Mouse (Mus musculus) forebrain, embryonic 11.5 days (tissue): ENCODE measurements around the gene Engase. TPM values are rescaled to one million over a fixed set of nuclear protein-coding genes. Genes with fewer than 3 reads are reported as not detected.

Source experiments
- ATAC-seq: fragments of 200-750 bp; cut with Nextera tagmentation; replicated peaks from 2 replicates; pipeline ENCODE4 v1.8.0; 2017; ENCODE audit warnings: moderate TSS enrichment; ENCODE audit not compliant: low FRiP score
- DNase-seq: peaks from one replicate; pipeline ENCODE4 v3.0.0-alpha.2; 2017; ENCODE audit warnings: low spot score
- H3K27ac ChIP-seq: fragments of 300-500 bp; sonication (generic); 2 replicates; pipeline ENCODE4 v1.5.1; 2014; ENCODE audit warnings: low read depth, low read length
- H3K27me3 ChIP-seq: fragments of 300-500 bp; sonication (generic); 2 replicates; pipeline ENCODE4 v1.6.1; 2014; ENCODE audit warnings: mild to moderate bottlenecking, low read length, mixed read lengths; ENCODE audit not compliant: control insufficient read depth, insufficient read depth
- H3K36me3 ChIP-seq: fragments of 300-500 bp; sonication (generic); 2 replicates; pipeline ENCODE4 v1.6.1; 2014; ENCODE audit warnings: mild to moderate bottlenecking, low read length, moderate library complexity, mixed read lengths; ENCODE audit not compliant: control insufficient read depth, insufficient read depth
- H3K4me1 ChIP-seq: fragments of 300-500 bp; sonication (generic); replicated peaks from 2 replicates; pipeline ENCODE4 v1.6.1; 2014; ENCODE audit warnings: low read length, mixed read lengths; ENCODE audit not compliant: control insufficient read depth, insufficient read depth
- H3K4me2 ChIP-seq: fragments of 300-500 bp; sonication (generic); 2 replicates; pipeline ENCODE4 v1.6.1; 2014; ENCODE audit warnings: low read depth, mild to moderate bottlenecking, low read length, moderate library complexity, mixed read lengths; ENCODE audit not compliant: severe bottlenecking
- H3K4me3 ChIP-seq: fragments of 300-500 bp; sonication (generic); 2 replicates; pipeline ENCODE4 v1.5.1; 2014; ENCODE audit warnings: low read depth, low read length
- H3K9ac ChIP-seq: fragments of 300-500 bp; sonication (generic); 2 replicates; pipeline ENCODE4 v1.6.1; 2014; ENCODE audit warnings: low read length
- H3K9me3 ChIP-seq: fragments of 300-500 bp; sonication (generic); 2 replicates; pipeline ENCODE4 v1.6.1; 2016; ENCODE audit warnings: low read length, mixed read lengths; ENCODE audit not compliant: control insufficient read depth
- WGBS: fragments of 180-500 bp; shearing (Covaris S2); extraction: QIAGEN DNeasy Blood & Tissue Kit; methylation state at CpG from one replicate; pipeline ENCODE4 v1.1.7; 2014; 5-methylcytosine and 5-hydroxymethylcytosine counted together
- polyA plus RNA-seq: library from polyadenylated mRNA; unstranded; fragments of >200 nt; fragmentation: Nextera tagmentation; extraction: Ambion mirVana; gene quantifications from 2 replicates; pipeline ENCODE4 v1.2.1, GENCODE M21; 2014

The Engase gene
- polyA plus RNA-seq, 1 experiment from 2014 or later: 10.6 TPM

DNA sequence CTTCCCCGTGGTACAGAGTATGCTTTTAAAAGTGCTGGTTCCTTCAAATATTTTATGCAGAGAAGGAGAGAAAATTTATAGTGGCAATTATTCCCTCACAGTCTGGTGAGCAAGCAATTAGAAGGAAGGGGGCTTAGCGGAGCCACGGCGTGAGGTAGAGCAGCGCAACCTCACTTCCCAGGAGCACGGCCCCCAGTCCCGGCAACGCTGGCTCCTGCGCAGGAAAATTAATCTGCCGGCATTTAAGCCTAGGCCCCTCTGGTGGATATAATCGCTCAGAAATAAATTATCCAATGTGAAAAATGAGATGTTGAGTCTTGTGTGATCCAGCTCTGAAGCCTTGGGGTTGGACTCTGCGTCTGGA, 12.3 kb downstream of the Engase start:
- Histone ChIP-seq H3K36me3 (no peaks in the 10 kb centered on the region), H3K27ac (no peak overlapping the region), H3K4me1 (no peaks in the 10 kb centered on the region; the same call in none of the 2 replicates), H3K4me2 (no peak overlapping the region), H3K27me3 (no peaks in the 10 kb centered on the region), H3K4me3 (no peak overlapping the region), H3K9me3 (no peaks in the 10 kb centered on the region), H3K9ac (no peak overlapping the region)
- no peak for DNase-seq
- no peak for ATAC-seq
- 86% methylated on average over 12 of the region's 12 CpGs for WGBS

DNA sequence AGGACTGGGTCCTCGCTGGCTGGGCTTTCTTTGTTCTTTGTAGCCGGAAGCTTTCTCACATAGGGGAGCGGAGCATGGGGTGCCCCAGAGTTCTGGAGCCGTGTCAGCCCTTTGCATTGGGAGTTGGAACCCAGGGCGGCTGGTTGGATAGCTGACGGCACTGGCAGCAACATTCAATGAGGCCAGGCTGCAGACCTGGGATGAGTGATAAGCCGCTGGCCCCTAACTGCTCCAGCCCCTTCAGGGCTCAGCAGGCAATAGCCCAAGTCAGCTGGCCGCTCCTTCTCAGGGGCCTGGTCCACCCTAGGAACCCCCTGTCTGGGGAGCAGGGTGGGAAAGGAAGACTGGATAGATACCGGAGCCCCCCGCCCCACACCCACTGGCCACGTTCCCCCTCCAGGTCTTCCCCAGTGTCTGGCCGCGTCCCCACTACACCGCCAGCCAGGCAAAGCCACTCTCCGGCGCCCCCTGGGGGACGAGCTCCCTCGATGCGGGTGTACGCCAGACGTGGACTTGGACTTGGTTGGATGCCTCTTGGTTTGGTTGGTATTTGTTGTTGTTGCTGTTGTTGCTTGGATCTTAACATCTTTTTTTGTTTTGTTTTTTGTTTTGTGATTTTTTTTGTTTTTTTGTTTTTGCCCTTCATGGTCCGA, 14.1 kb downstream of the Engase start:
- ATAC-seq (0 out of 2 replicates have a peak, but pooled peaks have one; percentile 58), DNase-seq (peak; percentile 93)
- no peaks in the 10 kb centered on the region for H3K36me3 ChIP-seq
- H3K27me3 ChIP-seq: no peaks in the 10 kb centered on the region
- no peak overlapping the region for H3K27ac ChIP-seq
- H3K4me2 ChIP-seq: peak overlapping the region; percentile 34
- peak overlapping the region; percentile 44; the same call in 1 of the 2 replicates for H3K9ac ChIP-seq
- H3K9me3 ChIP-seq: no peaks in the 10 kb centered on the region
- peak overlapping the region; percentile 10; the same call in 1 of the 2 replicates for H3K4me3 ChIP-seq
- 22% methylated on average over 22 of the region's 22 CpGs for WGBS
- H3K4me1 ChIP-seq: no peaks in the 10 kb centered on the region; the same call in none of the 2 replicates

DNA sequence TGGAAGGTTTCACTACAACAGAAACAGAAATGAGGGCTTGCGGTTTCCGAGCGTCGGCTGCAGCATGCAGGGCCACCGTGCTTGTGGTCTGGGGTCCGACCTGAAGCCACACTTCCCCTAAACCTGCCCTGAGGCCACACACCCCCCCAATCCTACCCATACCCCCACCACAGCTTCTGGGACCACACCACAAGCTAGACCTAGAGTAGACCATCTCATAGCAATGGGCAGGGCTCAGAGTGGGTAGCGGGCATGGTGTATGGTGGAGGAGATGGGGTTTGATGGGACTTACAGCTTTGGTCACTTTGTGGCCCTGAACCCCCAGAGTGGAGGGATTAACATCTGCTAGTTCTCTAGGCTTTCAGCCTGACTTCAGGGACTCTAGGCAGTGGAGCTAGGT, 14.6 kb downstream of the Engase start:
- H3K27me3 ChIP-seq: no peaks in the 10 kb centered on the region
- DNase-seq (no peak), ATAC-seq (no peak)
- no peaks in the 10 kb centered on the region; the same call in none of the 2 replicates for H3K4me1 ChIP-seq
- H3K4me3 ChIP-seq: no peak overlapping the region
- H3K4me2 ChIP-seq: no peak overlapping the region
- H3K36me3 ChIP-seq: no peaks in the 10 kb centered on the region
- no peak overlapping the region for H3K9ac ChIP-seq
- no peaks in the 10 kb centered on the region for H3K9me3 ChIP-seq
- H3K27ac ChIP-seq: no peak overlapping the region
- WGBS: 87% methylated on average over 7 of the region's 7 CpGs

DNA sequence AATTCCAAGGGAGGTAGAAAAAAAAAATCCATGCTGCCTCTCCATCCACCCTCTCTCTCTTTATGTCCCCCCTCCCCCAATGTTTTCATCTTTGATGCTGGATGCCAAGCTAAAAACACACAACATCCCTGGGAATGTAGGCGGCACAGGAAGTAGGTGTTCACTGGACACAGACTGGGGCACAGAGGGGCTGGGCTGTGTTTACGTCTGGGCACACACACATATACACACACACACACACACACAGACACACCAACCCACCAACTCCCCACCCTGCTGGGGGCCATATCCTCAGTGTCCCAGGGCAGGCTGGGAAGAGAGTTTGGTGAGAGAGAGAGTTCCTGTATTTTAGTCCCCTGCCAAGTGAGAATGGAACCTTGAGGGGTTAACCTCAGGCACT, 16.8 kb downstream of the Engase start:
- ATAC-seq: no peak
- WGBS: 92% methylated on average over 2 of the region's 2 CpGs

DNA sequence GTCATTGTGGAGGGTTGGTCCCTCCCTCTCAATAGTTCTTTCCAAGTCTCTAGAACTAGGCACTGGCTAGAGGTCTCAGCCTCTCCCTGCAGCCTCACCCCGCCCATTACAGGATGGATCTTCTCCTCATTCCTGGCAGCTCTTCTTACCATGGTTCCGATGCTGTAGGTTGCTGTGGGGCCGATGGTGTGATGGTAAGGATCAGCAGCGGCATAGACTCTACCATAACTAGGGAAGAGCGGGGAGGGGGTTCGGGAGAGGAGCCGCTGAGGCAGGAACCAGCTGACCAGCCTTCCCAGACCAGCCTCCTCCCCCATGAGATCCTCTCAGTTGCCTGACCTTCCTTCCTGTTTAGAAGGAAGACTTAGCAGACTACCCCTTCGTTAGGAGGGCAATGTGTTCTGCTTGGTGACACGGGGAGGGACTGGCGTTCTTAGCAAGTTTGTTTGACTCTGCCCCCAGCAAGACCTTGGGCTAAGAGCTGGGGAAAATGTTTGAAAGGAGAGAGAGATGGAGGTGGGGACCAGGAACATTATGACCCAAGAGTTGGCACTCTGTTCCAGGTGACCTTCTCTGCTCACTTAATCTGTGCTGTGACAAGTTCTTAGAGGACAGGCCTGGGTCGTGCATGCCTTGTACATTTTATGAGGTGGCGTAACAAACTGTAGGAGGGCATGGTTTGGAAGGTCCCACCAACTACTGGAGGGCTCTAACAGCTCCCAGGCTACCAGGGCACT, 17.5 kb downstream of the Engase start:
- no peaks in the 10 kb centered on the region; the same call in none of the 2 replicates for H3K4me1 ChIP-seq
- no peak overlapping the region for H3K4me2 ChIP-seq
- DNase-seq (no peak), ATAC-seq (no peak)
- H3K27me3 ChIP-seq: no peaks in the 10 kb centered on the region
- no peak overlapping the region for H3K27ac ChIP-seq
- no peak overlapping the region for H3K4me3 ChIP-seq
- no peaks in the 10 kb centered on the region for H3K9me3 ChIP-seq
- H3K9ac ChIP-seq: no peak overlapping the region
- no peaks in the 10 kb centered on the region for H3K36me3 ChIP-seq
- 90% methylated on average over 12 of the region's 12 CpGs for WGBS

More for the DNA sequence above, 16.8 kb downstream of the Engase start:
- H3K4me1 ChIP-seq: no peaks in the 10 kb centered on the region; the same call in none of the 2 replicates
- no peak overlapping the region for H3K27ac ChIP-seq
- DNase-seq: no peak
- no peak overlapping the region for H3K4me2 ChIP-seq
- H3K4me3 ChIP-seq: no peak overlapping the region
- H3K9ac ChIP-seq: no peak overlapping the region
- no peaks in the 10 kb centered on the region for H3K27me3 ChIP-seq
- no peaks in the 10 kb centered on the region for H3K9me3 ChIP-seq
- no peaks in the 10 kb centered on the region for H3K36me3 ChIP-seq

DNA sequence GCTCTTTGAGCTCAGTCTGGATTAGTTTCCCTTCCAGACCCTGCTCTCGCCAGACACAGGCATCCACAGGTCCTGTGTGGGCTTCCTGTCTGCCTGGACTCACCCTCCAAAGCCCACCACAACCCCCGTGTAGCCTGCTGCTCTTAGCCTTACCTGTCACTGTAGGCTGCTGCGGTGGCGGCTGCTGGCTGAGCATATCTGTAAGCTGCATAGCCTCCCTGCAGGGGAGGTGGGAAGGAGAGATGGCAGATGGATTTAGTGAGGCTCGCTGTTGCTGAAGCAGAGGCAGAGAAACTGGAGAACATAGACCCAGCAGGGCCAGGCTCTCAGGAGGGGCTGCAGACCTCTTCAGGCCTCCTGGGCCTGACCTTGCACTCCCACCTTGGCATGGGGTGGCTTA, 18.4 kb downstream of the Engase start:
- no peaks in the 10 kb centered on the region for H3K27me3 ChIP-seq
- no peak overlapping the region for H3K4me2 ChIP-seq
- ATAC-seq: no peak
- DNase-seq: no peak
- WGBS: 57% methylated on average over 5 of the region's 5 CpGs
- H3K4me1 ChIP-seq: no peaks in the 10 kb centered on the region; the same call in none of the 2 replicates
- no peak overlapping the region for H3K4me3 ChIP-seq
- H3K9me3 ChIP-seq: no peaks in the 10 kb centered on the region
- H3K36me3 ChIP-seq: no peaks in the 10 kb centered on the region
- H3K9ac ChIP-seq: no peak overlapping the region
- no peak overlapping the region for H3K27ac ChIP-seq

DNA sequence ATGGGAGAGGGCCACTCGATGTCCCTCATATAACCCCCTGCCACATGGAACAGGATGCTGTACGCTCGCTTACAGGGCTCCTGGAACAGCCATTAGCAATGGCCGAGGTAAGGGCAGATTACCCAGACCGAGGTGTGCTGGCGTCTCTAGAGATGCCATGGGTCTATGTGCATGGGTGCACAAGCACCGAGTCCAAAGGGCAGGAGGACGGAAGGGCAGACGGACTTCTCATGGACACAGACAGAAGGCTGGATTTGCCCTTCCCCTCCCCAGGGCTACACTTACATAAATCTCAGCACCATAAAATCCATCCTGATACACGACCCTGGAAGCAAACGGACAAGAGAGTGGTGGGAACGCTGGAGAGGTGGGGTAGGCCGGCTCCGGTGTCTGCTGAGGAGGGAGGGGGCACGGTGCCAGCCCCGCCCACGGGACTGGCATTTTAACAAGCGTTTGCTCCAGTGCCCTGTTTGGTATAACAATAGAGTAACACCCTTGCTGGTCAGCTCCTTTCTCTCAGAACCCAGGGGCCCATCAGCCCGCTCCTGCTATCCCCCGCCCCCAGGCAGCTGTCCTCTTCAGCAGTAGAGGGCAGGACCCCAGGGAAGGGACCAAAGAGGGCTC, 19.5 kb downstream of the Engase start:
- Histone ChIP-seq H3K4me1 (no peaks in the 10 kb centered on the region), H3K27ac (no peak overlapping the region), H3K9me3 (no peaks in the 10 kb centered on the region), H3K9ac (no peak overlapping the region), H3K4me3 (no peak overlapping the region), H3K27me3 (no peaks in the 10 kb centered on the region), H3K4me2 (no peak overlapping the region), H3K36me3 (no peaks in the 10 kb centered on the region)
- DNase-seq: no peak
- no peak for ATAC-seq
- 67% methylated on average over 20 of the region's 20 CpGs for whole genome bisulfite sequencing

DNA sequence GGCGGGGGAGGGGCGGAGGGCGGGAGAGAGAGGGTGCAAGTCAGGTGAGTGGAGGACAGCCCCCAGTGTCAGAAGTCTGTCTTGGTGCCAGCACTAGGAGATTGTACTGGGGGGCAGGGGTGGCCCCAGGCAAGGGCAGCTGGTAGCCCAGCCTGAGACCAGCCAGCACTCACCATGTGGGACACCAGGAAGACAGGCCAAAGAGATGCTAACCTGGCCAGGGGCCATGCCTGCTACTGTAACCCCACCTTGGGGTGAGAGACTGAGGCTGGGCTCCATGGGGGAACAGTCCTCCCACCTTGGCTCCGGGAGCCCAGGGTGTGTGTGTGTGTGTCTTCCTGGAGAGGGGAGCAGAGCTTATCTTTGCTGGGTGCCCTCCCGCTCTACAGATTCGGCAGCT, 26.4 kb downstream of the Engase start:
- H3K9ac ChIP-seq: no peak overlapping the region
- H3K27ac ChIP-seq: no peak overlapping the region
- peaks cover 4% of the 10 kb centered on the region; the same call in 1 of the 2 replicates for H3K27me3 ChIP-seq
- H3K36me3 ChIP-seq: no peaks in the 10 kb centered on the region
- WGBS: 60% methylated on average over 6 of the region's 6 CpGs
- no peak overlapping the region for H3K4me2 ChIP-seq
- no peak for ATAC-seq
- no peaks in the 10 kb centered on the region for H3K9me3 ChIP-seq
- H3K4me1 ChIP-seq: 0 out of 2 replicates have a peak, but pooled peaks cover 2% of the 10 kb centered on the region
- no peak for DNase-seq
- no peak overlapping the region for H3K4me3 ChIP-seq
